Mouse (Mus musculus) MEL (cell line): ENCODE data around the gene Dnajc30.

Source experiments
- CHD1 ChIP-seq: IDR thresholded peaks from 2 replicates; pipeline ENCODE4 v1.6.1; 2012; ENCODE audit warnings: low read depth, mild to moderate bottlenecking, inconsistent platforms, low read length, improper control_type of control experiment
- CHD2 ChIP-seq: IDR thresholded peaks from 2 replicates; pipeline ENCODE4 v1.6.1; 2011; ENCODE audit warnings: low read length, improper control_type of control experiment
- CTCF ChIP-seq, 3 experiments: IDR thresholded peaks in 2 of 3; conservative IDR thresholded peaks in 1 of 3; 2 replicates each; pipeline ENCODE4 v1.5.1; 2011 to 2012; ENCODE audit warnings: low read length in 3 of 3, low read depth in 2 of 3, mild to moderate bottlenecking in 2 of 3, improper control_type of control experiment in 1 of 3, inconsistent platforms in 1 of 3, mixed read lengths in 1 of 3, moderate library complexity in 1 of 3; ENCODE audit not compliant: control insufficient read depth in 1 of 3, insufficient read depth in 1 of 3, poor library complexity in 1 of 3, severe bottlenecking in 1 of 3
- KAT2A ChIP-seq: conservative IDR thresholded peaks from 2 replicates; pipeline ENCODE4 v1.6.1; 2012; ENCODE audit warnings: low read depth, low read length, improper control_type of control experiment, inconsistent platforms
- MAZ ChIP-seq: IDR thresholded peaks from 2 replicates; pipeline ENCODE4 v1.6.1; 2012; ENCODE audit warnings: low read depth, mild to moderate bottlenecking, inconsistent platforms, low read length, improper control_type of control experiment
- RAD21 ChIP-seq: IDR thresholded peaks from 2 replicates; pipeline ENCODE4 v1.6.1; 2011; ENCODE audit warnings: mild to moderate bottlenecking, low read depth, low read length, improper control_type of control experiment
- USF1 ChIP-seq: IDR thresholded peaks from 2 replicates; pipeline ENCODE4 v1.6.1; 2014; ENCODE audit warnings: low read depth, mild to moderate bottlenecking, inconsistent platforms, low read length, improper control_type of control experiment, moderate library complexity
- ZKSCAN1 ChIP-seq: IDR thresholded peaks from 2 replicates; pipeline ENCODE4 v1.6.1; 2012; ENCODE audit warnings: low read depth, mild to moderate bottlenecking, inconsistent platforms, low read length, improper control_type of control experiment, moderate library complexity

- no peak for TF ChIP-seq ZKSCAN1
- TF ChIP-seq MAZ: no peak
- no peak for TF ChIP-seq CTCF (IDR thresholded peaks at IDR 0.05 in 2 of 3, conservative IDR thresholded peaks at IDR 0.05 in 1 of 3; ENCODE audit: control insufficient read depth in 1 of 3, insufficient read depth in 1 of 3, low read depth in 2 of 3, low read length in 3 of 3, poor library complexity in 1 of 3, severe bottlenecking in 1 of 3)
- no peak for TF ChIP-seq USF1
- no peak for TF ChIP-seq CHD1
- TF ChIP-seq RAD21: no peak
- TF ChIP-seq KAT2A: no peak
- TF ChIP-seq CHD2: no peak
Measured at GRCm38 (mm10) chr5:135109426-135109825, 45.4 kb downstream of the Dnajc30 start.
